Mouse (Mus musculus) liver, postnatal 0 days (tissue): ENCODE measurements at regions not wholly inside any gene's neighbourhood (a gene's known extent, or its start where the extent isn't known, plus 50 kb on each side); places are given as distances from the start of the nearest gene placed in this dataset.

Experiments used
- CTCF ChIP-seq: sonication (generic); IDR thresholded peaks from 2 replicates; pipeline ENCODE4 v1.5.1; 2016; ENCODE audit warnings: antibody characterized with exemption, low read depth
- EP300 ChIP-seq: IDR thresholded peaks from 2 replicates; pipeline ENCODE4 v1.6.1; 2016; ENCODE audit warnings: antibody characterized with exemption, low read depth, mild to moderate bottlenecking

GRCm38 (mm10) chr1:71967574-71968104, 244.5 kb downstream of the Mreg start:
- TF ChIP-seq CTCF = no peak
- no peak for TF ChIP-seq EP300
